ENCODE assay signal across 28 mouse cellular contexts in the genomic region with DNA sequence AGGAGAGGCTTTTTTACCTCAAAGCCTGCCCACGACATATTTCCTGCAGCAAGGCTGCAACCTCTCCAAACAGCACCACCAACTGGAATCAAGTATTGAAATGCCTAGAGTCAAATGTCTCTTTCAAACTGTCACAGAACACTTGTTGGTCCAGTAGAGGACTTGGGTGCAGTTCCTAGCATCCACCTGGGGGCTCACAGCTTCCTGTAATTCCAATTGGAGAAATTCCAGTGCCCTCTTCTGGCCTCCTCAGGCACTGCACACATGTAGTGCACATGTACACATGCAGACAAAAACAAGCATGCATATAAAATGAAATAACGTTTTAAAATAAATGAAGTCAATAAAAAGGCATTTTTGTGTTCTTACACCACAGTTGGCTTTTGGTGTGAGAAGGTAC.
"Had no signal": no experiment of that assay in that cellular context is flagged by ENCODE, and none has a peak within 500 bp of the region (broad histone marks: within the 10 kb centered on the region; RNA-seq: fewer than 3 reads in every experiment).

No protein-coding gene starts in this region.

- DNase-seq: kidney, adult 11 months; kidney, adult 8-10 months; kidney, postnatal 10 days; kidney, postnatal 4 days; layer of hippocampus, postnatal 36 days; left cerebral cortex, postnatal 4 days; lung, adult 18-20 months; lung, postnatal 10 days; lung, postnatal 36 days; midbrain, embryonic 14.5 days; right cerebral cortex, adult 18-20 months; right cerebral cortex, postnatal 14 days; right cerebral cortex, postnatal 4 days; thymus, adult 18-20 months; thymus, postnatal 14 days; thymus, postnatal 4 days had no signal

- H3K9ac ChIP-seq: kidney, embryonic 15.5 days; limb, embryonic 12.5 days; limb, embryonic 15.5 days; liver, embryonic 15.5 days; lung, embryonic 15.5 days; neural tube, embryonic 12.5 days; neural tube, embryonic 15.5 days; stomach, embryonic 15.5 days had no signal

- H3K4me2 ChIP-seq: kidney, embryonic 15.5 days; limb, embryonic 12.5 days; limb, embryonic 15.5 days; liver, embryonic 11.5 days; liver, embryonic 15.5 days; lung, embryonic 15.5 days; neural tube, embryonic 12.5 days; neural tube, embryonic 15.5 days; stomach, embryonic 15.5 days had no signal

- H3K27me3 ChIP-seq: kidney, embryonic 15.5 days; limb, embryonic 12.5 days; limb, embryonic 15.5 days; liver, embryonic 15.5 days; lung, embryonic 15.5 days; megakaryocyte, embryonic 14.5 days; neural tube, embryonic 12.5 days; neural tube, embryonic 15.5 days; stomach, embryonic 15.5 days had no signal

- H3K36me3 ChIP-seq: kidney, embryonic 15.5 days; limb, embryonic 12.5 days; limb, embryonic 15.5 days; liver, embryonic 15.5 days; lung, embryonic 15.5 days; midbrain, embryonic 10.5 days; neural tube, embryonic 12.5 days; neural tube, embryonic 15.5 days had no signal

- H3K27ac ChIP-seq: kidney, embryonic 15.5 days; left cerebral cortex, adult 2 months; limb, embryonic 12.5 days; limb, embryonic 15.5 days; liver, embryonic 15.5 days; lung, embryonic 15.5 days; midbrain, embryonic 10.5 days; neural tube, embryonic 12.5 days; neural tube, embryonic 15.5 days; stomach, embryonic 15.5 days had no signal

- H3K9me3 ChIP-seq: kidney, embryonic 15.5 days; liver, embryonic 15.5 days; lung, embryonic 15.5 days; midbrain, embryonic 10.5 days; neural tube, embryonic 12.5 days; neural tube, embryonic 15.5 days; stomach, embryonic 15.5 days had no signal

- H3K4me3 ChIP-seq: kidney, embryonic 15.5 days; left cerebral cortex, adult 2 months; limb, embryonic 12.5 days; limb, embryonic 15.5 days; liver, embryonic 15.5 days; lung, embryonic 15.5 days; megakaryocyte, embryonic 14.5 days; midbrain, embryonic 10.5 days; neural tube, embryonic 12.5 days; neural tube, embryonic 15.5 days; stomach, embryonic 15.5 days had no signal

- H3K4me1 ChIP-seq: limb, embryonic 12.5 days; limb, embryonic 15.5 days; liver, embryonic 15.5 days; midbrain, embryonic 10.5 days; neural tube, embryonic 12.5 days; neural tube, embryonic 15.5 days; stomach, embryonic 15.5 days had no signal
